Mouse (Mus musculus) right cerebral cortex, postnatal 25 days (tissue): Measurements from ENCODE around the gene Alg3.
A peak's percentile ranks its signal among the peaks of the same experiment; 100 is the strongest.

Experiments
- DNase-seq: peaks from one replicate; pipeline ENCODE4 v3.0.0; 2022

Gene Alg3

DNA sequence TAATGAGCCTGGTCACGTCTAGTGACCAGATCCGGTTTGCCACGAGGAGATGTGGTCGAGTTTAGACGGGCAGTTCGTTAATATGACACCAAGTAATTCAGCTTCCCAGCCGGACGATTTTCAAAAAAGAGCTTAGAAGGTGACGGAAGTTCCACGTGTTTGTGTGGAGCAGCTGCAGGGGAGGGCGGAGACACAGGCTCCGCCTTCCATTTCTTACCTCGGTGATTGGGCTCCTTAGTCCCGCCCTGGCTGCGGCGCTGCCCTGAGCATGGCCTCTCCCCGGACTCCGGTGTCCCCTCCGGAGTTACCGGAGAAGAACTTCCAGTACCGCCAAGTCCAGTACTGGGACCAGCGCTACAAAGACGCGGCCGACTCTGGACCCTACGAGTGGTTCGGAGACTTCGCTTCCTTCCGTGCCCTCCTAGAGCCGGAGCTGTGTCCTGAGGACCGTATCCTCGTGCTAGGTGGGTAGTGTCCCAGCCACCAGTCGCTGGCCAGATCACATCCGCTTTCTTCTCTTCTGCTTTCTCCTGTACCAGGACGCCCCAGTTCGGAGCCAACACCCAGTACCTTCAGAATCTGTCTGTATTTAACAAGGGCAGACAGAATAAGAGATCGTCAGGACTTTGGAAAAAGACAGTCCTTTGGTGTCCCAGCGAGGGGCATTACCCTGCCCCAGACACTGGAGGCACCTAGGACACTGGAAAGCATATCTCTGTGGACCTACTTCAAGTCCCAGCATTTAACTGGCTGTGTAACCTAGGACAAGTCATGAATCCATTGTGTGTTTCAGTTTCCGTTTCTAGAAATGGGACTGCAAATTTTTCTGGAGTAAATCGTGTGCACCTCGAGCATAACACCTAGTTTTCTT is at the start of gene Alg3, which contains the start of the genes Eef1akmt4 and Gm49333:
Gene Alg3, minus strand, starts transcription at position 379 of the 871 bp plus-strand sequence.
Gene Eef1akmt4, plus strand, starts transcription at position 237 of the 871 bp plus-strand sequence.
Gene Gm49333, plus strand, starts transcription at position 254 of the 871 bp plus-strand sequence.
- DNase-seq = peak; percentile 79

DNA sequence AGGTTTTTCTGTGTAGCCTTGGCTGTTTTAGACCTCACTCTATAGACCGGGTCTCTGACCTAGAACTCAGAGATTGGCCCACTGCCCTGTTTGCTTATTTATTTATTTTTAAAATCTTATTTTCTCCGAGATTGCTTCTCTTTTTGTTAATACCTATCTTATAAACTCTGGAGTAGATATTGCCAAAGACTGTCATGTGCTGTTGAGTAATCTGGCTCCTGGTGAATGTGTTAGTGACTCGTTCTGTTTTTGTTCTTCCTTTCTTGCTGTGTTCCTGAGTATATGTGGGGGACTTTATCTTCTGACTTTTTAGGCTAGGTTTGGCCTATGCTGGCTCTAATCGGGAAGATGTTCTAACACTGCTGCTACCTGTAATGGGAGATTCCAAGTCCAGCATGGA is 46.1 kb upstream of the Alg3 start:
- no peak for DNase-seq

DNA sequence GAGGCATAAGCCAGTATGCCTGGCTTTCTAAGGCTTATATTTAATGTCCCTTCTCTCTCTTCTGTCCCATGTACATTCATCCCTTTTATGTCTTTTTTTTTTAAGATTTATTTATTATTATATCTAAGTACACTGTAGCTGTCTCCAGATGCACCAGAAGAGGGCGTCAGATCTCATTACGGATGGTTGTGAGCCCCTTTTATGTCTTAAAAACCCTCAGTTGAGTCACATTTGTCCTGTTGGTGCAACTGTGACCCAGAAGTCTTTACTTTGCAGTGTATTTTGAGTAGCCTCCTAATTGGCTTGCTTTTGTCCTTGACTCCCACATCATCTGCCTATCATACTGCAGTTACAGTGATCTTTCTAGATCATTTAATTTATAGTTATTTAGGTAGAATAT is 41.8 kb upstream of the Alg3 start:
- no peak for DNase-seq

DNA sequence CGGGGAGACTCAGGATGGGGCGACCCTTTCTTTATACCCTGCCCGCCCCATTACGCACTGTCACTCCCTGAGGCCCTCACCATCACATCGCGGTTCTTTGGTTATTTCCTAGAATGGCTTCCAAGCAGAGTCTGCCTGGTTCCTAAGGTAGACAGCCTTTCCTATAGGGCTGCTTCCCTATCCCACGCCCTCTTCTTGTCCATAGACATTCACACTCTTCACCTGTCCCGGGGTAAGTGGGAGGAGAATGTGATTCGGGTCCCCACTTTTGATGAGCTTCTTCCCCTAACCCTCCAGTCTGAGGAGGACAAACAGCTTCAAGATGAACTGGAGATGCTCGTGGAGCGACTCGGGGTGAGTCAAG is 40.4 kb upstream of the Alg3 start:
- DNase-seq = no peak

DNA sequence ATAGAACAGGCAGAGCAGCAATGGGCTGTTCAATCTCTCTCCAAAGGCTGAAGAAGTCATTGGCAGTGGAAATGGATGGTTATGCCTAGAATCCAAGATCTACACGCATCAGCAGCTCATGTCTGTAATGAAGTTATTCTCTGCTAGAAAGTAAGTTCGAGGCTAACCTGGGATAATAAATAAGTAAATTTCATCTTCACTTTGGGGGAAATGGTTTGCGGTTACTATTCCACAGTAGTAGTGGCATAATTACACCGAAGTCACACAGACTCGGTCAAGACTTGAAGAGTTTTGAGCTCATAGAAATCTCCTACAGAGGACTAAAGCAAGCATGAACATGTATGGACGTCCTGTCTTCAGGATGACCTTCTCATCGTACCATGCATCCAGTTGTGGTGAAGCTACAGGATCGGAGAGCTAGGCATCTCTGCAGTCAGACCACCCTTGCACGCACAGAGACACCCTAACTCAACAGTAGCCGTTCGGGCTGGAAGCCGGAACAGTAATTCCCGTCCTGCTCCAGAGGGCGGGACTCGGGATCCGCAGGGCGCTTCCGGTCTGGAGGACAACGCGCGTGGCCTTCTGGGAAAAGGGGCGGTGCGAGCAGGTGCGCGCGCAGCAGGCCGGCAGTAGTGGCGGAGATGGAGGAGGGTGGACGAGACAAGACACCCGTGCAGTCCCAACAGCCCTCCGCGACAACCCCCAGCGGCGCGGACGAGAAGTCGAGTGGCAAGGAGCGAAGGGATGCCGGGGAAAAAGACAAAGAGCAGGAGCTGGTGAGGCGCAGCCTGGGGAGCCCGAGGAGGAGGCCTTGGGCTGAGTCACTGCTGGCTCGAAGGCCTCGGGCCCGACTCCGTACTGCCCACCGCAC is 39.8 kb upstream of the Alg3 start, which contains the start of gene Psmd2:
Gene Psmd2, plus strand, starts transcription at position 577 of the 871 bp plus-strand sequence.
- peak; percentile 98 for DNase-seq

DNA sequence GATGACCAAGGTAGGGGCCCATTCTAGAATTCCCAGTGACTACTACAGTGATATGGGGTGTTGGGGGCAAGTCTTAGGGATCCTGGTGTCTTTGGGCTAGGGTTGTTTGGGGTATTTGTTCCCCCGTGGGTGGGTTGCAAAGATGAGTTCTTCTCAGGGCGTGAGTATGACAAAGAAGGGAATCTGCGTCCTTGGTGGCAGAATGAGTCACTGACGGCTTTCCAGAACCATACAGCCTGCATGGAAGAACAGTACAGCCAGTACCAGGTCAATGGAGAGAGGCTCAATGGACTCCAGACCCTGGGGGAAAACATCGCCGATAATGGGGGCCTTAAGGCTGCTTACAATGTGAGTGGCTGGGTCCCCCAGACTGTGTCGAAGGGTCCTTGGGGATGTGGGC is 32.4 kb upstream of the Alg3 start:
- no peak for DNase-seq

DNA sequence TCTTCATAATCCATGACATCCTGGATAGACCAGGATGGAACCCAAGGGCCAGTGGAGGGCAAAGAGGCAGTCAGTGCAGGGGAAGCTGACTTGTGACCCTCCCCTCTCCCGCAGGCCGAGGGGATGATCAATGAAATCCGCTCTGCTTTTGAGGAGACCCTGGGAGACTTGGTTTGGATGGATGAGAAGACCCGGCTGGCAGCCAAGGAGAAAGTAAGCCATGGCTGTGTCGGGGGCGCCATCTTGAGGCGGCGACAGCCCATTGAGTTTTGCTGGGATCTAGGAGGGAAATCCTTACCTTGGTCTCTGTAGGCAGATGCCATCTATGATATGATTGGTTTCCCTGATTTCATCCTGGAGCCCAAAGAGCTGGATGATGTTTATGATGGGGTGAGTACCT is 30.6 kb upstream of the Alg3 start:
- DNase-seq = peak; percentile 78

DNA sequence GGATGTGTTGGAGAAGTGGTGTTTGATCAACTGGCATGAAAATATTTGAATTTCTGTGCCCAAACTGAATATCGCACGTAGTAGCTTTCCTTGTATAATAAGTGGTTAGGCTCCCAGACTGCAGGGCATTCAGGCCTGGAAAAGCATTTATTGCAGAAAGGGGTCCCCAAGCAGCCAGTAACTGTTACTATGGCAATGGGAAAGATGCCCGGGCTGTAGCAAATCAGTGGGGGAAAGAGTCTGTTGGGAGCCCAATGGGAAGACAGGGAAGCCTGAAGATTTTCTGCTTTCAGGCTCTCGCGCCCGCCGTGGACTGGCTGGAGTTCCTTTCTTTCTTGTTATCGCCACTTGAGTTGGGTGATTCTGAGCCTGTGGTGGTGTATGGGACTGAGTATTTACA is 26.8 kb upstream of the Alg3 start:
- DNase-seq = peak; percentile 33

DNA sequence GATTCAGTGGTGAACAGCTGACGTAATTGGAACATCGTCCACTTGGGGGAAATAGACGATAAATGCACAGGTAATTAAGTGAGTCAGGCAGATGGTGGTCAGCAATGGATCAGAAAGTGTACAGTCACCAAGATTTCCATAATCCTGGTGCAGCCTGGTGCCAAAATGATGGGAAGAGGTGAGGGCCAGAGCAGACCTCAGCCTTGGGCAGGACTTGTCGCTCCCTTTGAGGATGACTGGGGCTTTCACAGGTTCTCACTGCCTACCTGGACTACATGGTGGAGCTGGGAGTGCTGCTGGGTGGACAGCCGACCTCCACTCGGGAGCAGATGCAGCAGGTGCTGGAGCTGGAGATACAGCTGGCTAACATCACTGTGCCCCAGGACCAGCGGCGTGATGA is 25.9 kb upstream of the Alg3 start:
- no peak for DNase-seq

DNA sequence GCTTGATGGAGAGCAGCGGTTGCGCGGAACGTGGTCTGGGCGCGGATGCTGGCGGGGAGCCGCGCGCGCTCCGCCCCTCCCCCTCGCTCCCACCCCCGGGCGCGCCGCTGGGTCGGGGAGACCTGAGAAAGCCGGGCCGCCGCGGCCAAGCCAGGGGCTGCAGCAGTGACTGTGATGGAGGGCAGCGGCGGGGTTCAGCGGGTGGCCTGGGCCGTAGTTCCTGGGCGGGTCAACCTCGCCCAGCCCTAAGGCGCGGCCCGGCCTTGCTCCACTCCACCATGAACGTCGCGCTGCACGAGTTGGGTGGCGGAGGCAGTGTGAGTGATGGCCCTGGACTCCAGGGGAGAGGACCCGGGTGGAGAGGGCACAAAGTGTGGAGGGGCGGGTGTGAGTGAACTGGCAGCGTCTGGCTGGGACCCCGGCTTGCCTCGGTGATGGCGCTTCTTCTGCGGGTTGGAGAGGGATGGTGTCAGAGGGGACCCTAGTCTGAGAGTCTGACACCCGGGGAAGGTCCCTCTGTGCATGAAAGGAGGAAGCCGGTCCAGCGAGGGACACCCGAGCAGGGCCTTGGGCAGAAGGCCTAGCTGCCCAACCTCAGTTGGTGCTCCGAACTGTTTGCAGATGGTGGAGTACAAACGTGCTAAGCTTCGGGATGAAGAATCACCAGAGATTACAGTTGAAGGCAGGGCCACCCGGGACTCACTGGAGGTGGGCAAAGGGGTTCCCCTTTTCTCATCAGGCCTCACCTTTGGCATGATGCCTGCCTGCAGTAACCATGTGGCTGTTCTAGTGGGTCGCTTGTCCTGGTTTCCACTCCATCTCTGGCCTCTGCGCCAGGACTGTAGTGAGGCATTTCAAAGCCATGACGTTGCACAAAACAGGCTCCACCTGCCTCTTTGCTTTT is 18.4 kb upstream of the Alg3 start, which contains the start of gene Ece2:
Gene Ece2, plus strand, starts transcription at position 98 of the 904 bp plus-strand sequence.
- DNase-seq = peak; percentile 31

DNA sequence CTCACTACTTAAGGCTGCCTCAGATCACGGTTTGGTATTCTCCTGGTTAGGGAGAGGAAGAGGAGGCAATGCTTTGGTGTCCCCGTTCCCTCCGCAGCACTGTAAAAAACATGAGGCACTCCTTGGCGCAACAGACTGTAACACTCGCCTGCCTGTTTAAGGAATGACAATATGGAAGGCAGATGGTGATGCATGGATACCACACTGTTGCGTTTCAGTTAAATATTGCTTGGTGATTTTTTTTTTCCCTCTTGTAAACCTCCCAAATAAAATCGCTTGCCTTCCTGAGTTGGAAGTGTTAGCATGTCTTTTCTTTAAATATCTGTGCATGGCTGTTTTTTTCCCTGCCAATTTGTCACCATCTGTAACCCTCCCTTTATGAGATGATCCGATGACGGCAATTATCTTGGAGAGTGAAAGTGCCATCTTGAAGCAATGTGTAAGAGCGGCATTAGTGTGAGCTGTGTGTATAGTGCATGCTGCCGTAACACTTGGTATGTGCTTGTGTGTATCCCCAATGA is 17.4 kb upstream of the Alg3 start:
- peak; percentile 58 for DNase-seq

DNA sequence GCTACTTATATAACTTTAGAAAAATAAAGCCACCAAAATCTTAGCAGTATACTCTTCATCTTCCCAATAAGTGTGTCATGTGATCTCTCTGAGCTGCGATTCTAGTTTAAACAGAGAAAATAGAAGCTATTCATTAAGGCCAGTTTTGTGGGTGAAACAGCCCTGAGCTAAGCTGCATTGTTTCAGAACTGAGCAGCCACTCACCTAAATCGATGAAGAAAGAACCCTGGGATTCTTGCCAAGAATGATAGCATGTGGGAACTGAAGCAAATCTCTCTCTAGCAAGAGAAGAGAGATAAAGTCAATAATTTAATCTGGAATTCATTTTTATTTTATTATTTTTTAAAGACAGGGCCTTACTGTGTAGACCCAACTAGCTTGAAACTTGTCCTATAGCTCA is 11.7 kb upstream of the Alg3 start:
- DNase-seq = no peak

DNA sequence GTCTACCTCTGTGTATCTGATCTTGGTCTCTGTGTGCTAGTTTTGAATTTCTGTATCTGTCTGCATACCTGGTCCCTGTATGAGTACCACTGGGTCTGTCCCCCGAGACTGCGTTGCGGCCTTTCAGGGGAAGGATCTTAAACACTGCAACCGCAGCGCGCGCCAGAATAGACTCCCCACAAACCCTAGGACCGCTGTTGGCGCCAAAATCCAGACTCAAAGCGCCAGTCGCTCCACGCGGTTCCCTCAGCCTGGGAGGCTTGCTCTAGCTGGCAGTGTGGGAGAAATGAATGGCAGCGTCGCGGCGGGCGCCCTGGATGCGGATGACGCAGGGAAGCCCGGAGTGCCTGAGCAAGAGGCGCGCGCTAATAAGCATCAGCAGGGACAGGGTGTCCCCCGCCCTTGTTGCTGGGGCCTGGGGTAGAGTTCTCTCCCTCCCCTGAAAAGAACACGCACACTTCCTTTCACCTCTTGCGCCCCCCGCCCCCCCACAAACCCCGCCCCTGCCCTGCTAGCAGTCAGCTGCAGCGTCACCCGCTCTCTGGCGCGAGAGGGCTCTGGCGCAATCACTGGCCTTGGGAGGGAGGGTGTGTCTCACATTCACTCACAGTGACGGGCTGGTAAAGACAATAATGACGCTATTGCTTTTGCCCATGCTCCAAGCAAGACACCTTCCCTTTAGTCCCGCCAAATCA is 10.6 kb upstream of the Alg3 start:
- peak; percentile 71 for DNase-seq

DNA sequence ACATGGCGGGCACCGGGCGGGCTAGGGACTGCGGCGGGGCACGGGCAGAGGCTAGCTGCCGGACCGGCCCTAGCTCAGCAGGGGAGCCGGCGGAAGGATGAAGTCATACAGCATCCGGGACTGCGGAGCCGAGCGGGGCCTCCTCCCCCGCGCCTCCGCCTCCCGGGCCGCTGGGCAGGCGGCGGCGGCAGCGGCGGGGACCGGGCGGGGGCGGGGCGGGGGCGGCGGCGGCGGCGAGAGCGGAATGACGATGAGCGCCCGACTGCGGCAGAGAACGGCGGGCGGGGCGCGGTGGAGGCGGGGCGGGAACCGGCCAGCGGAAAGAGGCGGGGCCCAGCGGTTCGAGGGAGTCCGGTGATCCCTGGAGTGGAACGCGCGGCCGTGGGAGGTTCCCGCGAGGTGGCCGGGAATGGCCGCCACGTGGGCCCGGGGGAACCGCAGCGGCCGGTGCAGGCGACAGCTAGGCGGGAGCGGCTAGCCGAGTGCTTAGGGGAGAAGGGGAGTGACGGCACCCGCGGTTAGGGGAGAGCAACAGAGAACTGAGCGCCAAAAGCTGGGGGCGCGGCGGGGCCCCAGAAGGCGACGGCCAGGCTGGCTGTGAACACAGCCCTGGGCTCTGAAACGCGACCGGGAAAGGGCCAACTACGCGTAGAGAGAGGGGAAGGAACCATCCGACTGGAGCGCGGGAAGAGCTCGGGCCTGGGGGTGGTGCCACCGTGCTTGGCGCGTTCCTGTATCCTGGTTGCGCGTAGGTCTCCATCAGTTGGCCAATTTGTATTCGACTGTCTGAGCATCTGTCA is 9.9 kb upstream of the Alg3 start, which contains the start of gene Camk2n2:
Gene Camk2n2, minus strand, starts transcription at position 97 of the 800 bp plus-strand sequence.
- DNase-seq = peak; percentile 70

DNA sequence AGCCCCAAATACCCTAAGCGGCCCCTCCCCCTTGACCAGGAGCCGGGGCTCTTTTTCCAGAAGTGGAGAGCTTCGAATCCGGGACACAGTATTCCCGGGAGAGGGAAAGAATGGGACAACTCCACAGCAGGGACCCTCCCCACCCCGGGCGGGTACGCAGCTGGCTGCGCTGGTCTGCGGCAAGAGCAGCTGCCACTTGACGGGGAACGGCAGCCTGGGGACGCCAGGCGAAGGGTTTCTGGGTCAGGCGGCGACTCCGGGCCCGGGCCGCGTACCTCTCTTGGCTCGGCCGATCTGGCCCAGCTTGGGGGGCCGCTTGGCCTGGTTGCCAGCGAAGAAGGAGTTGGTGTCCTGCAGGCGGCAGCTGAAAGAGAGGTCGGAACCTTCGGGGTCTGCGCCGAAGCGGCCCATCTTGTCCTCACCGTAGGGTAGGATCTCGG is 9.2 kb upstream of the Alg3 start:
- DNase-seq = peak; percentile 63

DNA sequence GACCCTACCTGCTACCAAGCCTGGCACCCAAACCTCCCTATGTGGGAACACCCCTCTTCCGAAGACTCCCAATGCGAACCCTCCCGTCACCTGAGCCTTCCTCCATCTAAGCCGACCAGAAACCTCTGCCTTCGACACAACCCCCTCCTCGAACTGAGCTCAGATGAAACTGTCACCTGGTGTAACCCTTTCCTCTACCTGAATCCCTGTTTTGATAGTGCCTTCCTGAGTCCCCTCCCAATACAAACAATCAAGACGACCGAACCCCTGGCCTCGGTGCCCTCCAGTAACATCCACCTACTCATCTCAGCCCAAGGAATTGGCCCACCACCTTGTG is 8.8 kb upstream of the Alg3 start:
- DNase-seq = no peak

DNA sequence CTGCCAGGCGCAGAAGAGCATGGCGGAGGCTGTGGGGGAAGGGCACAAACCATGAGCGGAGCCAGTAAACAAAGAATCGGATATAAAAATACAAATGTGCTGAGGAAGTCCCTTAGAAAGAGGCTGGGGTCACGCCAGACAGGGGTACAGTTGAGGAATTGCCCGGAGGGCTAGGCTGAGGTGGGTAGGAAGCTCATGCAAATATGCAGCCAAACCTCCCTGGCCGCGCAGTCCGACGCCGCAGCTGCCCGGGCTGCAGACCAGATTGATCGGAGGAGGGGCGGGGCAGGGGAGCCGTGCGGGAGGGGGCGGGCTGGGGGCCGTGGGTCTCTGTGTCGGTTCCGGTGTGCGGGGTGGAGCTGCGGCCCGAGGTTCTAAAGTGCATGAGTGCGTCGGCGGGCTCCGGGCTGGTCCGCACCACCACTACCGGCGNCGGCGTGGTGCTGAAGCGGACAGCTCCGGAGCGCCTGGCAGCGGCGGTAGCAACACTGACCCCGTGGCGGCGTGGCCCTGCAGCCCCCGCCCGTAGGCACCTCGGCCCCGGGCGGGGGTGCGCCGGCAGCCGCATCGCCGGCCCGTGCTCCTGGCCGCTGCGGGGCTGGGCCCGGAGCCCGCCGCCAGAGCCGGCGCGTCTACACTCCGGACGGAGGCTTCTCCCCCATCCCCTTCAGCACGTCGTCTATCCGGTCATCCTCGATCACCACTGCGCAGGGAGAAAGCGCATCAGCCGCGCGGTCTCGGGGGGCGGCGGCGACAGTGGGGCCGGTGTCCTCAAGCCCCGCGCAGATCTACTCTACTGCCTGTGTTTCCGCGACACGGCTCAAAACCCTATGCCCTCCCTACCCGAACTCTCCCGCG is 8.2 kb upstream of the Alg3 start:
- DNase-seq = peak; percentile 22

DNA sequence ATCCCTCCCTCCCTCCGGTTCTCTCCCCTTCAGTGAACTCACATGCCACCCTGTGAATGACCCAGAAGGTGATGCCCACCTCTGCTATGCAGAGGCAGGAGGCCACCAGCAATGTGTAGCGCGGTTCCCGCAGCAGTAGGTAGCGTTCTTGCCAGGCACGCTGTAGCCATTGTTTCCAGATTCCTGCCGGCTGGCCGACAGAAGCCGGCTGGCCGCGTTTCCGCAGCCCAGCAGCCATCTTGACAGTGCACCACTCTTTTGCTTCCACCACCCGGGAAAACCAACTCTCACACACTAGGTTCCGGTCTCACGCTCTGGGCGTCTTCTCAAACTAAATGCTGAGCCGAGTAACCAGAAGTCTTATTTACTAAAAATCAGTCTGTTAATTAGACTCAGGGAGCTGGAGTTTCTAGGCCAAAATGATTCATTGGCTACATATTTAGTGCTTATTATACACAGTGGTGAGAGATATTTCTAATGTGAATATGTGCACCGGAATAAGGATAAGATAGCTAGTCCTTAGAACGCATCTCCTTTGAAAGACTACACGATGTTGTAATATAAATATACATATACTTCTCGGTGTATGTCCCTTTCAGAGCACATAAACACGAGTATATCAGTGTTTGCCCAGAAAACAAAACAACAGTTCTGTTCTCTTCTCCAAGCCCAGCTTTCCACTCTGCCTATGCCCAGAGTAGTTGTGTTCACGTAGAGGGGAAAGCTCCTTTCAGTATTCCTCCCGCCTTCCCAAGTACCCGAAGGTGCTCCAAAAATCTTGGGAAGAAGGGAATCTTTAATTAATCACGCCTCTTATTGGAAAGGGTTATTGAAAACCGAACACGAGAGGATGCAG is 806 bp downstream of the Alg3 start:
- DNase-seq = peak; percentile 81

DNA sequence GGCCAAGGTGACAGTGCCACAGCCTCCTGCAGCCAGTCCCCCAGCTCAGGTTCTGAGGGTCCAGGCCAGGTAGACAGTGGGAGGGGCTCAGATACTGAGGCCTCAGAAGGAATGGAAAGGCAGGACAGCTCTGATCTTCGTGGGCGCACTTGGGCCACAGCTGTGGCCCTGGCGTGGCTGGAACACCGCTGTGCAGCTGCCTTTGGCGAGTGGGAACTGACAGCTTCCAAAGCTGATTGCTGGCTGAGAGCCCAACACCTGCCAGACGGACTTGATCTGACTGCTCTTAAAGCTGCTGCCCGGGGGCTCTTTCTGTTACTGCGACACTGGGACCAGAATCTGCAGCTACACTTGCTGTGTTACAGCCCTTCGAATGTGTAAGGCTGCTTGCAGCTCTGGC is 6.8 kb downstream of the Alg3 start:
- DNase-seq = no peak
